Mouse (Mus musculus) liver, embryonic 16.5 days (tissue): ENCODE data around the gene Dnaja3. TPM values are rescaled to one million over a fixed set of nuclear protein-coding genes. Genes with fewer than 3 reads are reported as not detected.

Experiments
- ATAC-seq: fragments of 200-750 bp; cut with Nextera tagmentation; 2 replicates; pipeline ENCODE4 v1.8.0; 2017; ENCODE audit warnings: low read depth, mild to moderate bottlenecking, moderate number of reproducible peaks, moderate library complexity
- H3K27ac ChIP-seq: fragments of 300-500 bp; sonication (generic); 2 replicates; pipeline ENCODE4 v1.5.1; 2014; ENCODE audit warnings: mild to moderate bottlenecking, low read length
- H3K27me3 ChIP-seq: fragments of 300-500 bp; sonication (generic); 2 replicates; pipeline ENCODE4 v1.6.1; 2014; ENCODE audit warnings: low read depth, low read length, mixed read lengths; ENCODE audit not compliant: control insufficient read depth, insufficient read depth
- H3K36me3 ChIP-seq: fragments of 300-500 bp; sonication (generic); 2 replicates; pipeline ENCODE4 v1.6.1; 2014; ENCODE audit warnings: mild to moderate bottlenecking; ENCODE audit not compliant: control insufficient read depth, insufficient read depth
- H3K4me1 ChIP-seq: fragments of 300-500 bp; sonication (generic); 2 replicates; pipeline ENCODE4 v1.6.1; 2014; ENCODE audit warnings: low read depth, low read length, mixed read lengths; ENCODE audit not compliant: control insufficient read depth
- H3K4me2 ChIP-seq: fragments of 300-500 bp; sonication (generic); 2 replicates; pipeline ENCODE4 v1.6.1; 2014; ENCODE audit warnings: low read depth, low read length, mixed read lengths
- H3K4me3 ChIP-seq: fragments of 300-500 bp; sonication (generic); 2 replicates; pipeline ENCODE4 v1.5.1; 2014; ENCODE audit warnings: low read depth, mild to moderate bottlenecking, low read length
- H3K9ac ChIP-seq: fragments of 300-500 bp; sonication (generic); 2 replicates; pipeline ENCODE4 v1.6.1; 2014; ENCODE audit warnings: low read depth, low read length
- H3K9me3 ChIP-seq: fragments of 300-500 bp; sonication (generic); replicated peaks from 2 replicates; pipeline ENCODE4 v1.6.1; 2016; ENCODE audit warnings: low read length; ENCODE audit not compliant: control insufficient read depth
- WGBS: fragments of 180-500 bp; shearing (Covaris S2); extraction: QIAGEN DNeasy Blood & Tissue Kit; methylation state at CpG from one replicate; pipeline ENCODE4 v1.1.7; 2014; ENCODE audit not compliant: insufficient replicate concordance; 5-methylcytosine and 5-hydroxymethylcytosine counted together
- polyA plus RNA-seq: library from polyadenylated mRNA; unstranded; fragments of >200 nt; fragmentation: Nextera tagmentation; extraction: Ambion mirVana; gene quantifications from 2 replicates; pipeline ENCODE4 v1.2.1, GENCODE M21; 2015

Gene Dnaja3
- polyA plus RNA-seq, 1 experiment from 2014 or later = 46.5 TPM

DNA sequence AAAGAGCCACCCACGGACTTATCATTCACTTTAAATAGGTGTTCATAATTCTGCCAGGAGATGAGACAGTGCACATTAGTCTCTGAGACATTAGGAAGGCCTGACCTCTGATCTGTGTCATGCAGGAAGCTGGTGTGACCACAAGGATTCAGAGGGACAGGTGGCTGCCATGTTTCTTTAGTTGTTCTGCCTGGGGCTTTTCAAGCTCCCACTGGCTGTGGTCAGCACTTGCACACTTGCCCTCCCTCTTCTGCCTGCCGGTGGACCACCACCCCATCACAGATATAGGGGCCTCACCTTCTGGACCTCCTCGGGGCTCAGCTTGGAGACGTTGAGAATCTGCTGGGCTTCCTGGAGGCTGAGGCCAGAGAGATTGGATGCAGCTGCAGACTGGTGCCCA is 23.0 kb upstream of the Dnaja3 start:
- H3K9me3 ChIP-seq = no peaks in the 10 kb centered on the region
- no peaks in the 10 kb centered on the region for H3K27me3 ChIP-seq
- no peaks in the 10 kb centered on the region; the same call in 1 of the 2 replicates for H3K36me3 ChIP-seq
- no peak overlapping the region for H3K9ac ChIP-seq
- H3K27ac ChIP-seq = no peak overlapping the region
- H3K4me3 ChIP-seq = no peak overlapping the region
- 67% methylated on average over 4 of the region's 4 CpGs for WGBS
- no peak for ATAC-seq
- H3K4me2 ChIP-seq = no peak overlapping the region
- H3K4me1 ChIP-seq = peaks cover 3% of the 10 kb centered on the region

DNA sequence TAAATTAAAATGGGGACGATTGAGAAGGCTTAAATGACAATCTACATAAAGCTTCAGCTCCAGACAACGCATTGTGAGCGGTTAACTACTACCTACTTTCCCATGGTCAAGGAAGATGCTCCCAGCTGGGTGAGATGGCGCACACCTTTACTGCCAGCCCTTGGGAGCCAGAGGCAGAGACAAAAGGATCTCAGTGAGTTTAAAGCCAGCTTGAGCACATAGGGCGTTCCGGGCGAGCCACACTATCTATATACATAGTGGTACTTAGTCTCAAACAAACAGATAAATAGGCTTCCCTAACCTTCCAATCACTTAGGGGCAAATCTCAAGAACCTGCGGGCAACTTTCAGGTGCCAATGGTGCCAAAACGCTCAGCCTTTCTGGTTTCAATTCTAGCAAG is 15.7 kb upstream of the Dnaja3 start:
- peak overlapping the region; percentile 74 for H3K4me2 ChIP-seq
- H3K27me3 ChIP-seq = no peaks in the 10 kb centered on the region
- peak overlapping the region; percentile 87 for H3K9ac ChIP-seq
- H3K4me3 ChIP-seq = peak overlapping the region; percentile 81
- WGBS = 14% methylated on average over 9 of the region's 9 CpGs
- no peaks in the 10 kb centered on the region for H3K9me3 ChIP-seq
- H3K27ac ChIP-seq = peak overlapping the region; percentile 85
- peak; percentile 50 for ATAC-seq
- H3K4me1 ChIP-seq = peaks cover 20% of the 10 kb centered on the region
- H3K36me3 ChIP-seq = no peaks in the 10 kb centered on the region

DNA sequence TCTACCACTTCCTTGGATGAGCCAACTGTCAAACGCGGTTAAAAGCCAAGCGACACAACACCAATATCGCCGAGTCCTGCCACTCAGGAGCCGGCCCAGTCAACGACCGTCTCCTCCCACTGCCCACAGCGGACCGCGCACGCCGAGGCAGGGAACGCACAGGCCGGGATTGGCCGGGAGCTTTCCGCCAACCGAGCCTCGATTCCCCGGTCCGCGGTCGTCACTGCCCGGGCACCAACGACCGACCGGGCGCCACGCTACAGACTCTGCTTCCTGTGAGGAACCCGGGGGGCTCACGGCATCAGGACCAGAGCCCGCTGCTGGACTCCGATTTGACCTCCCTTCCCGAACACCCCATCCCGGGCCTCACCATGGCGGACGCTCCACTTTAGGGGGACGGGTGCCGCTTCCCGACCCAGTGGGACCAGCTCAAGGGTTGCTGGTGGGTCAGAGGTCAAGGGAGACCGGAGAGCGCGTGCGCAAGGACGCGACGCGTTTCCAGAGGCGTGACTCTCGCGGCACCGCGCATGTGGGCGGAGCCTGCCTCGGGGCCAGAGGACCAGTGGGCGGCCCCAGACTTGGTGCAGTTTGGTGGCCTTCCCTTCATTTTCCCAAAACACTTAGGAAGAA is 15.2 kb upstream of the Dnaja3 start, which contains the start of gene Pam16:
Gene Pam16 (minus strand): TSS at position 508 of the 630 bp plus-strand sequence.
- no peaks in the 10 kb centered on the region for H3K27me3 ChIP-seq

DNA sequence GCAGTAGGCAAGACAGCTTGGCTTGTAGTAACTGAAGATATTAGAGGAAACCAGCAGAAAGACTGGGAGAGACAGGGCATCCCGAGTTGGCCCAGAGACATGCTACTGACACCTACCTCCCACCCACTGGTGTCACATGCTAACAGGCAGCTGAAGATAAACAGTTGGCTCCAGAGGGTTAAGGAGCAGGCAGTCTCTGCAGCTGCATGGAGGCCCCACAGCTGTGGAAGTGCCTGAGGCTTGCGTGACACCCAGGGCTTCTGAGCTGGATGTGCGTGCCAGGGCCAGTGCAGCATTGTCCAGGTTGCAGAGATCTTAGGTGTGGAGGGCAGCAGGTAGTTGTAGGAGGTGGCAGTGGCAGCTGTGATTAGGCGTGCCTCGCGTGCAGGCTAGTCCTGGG is 12.7 kb upstream of the Dnaja3 start:
- H3K4me3 ChIP-seq = no peak overlapping the region

More for the DNA sequence above, 15.2 kb upstream of the Dnaja3 start, which contains the start of gene Pam16:
- Histone ChIP-seq H3K36me3 (no peaks in the 10 kb centered on the region; the same call in 1 of the 2 replicates), H3K4me3 (peak within 1 kb of the TSS; percentile 81), H3K4me2 (peak within 1 kb of the TSS; percentile 74), H3K9me3 (no peaks in the 10 kb centered on the region), H3K27ac (peak within 1 kb of the TSS; percentile 85), H3K9ac (peak within 1 kb of the TSS; percentile 87), H3K4me1 (peaks cover 20% of the 10 kb centered on the region)
- under 1% methylated on average over 56 of the region's 56 CpGs for WGBS
- ATAC-seq = peak; percentile 92

DNA sequence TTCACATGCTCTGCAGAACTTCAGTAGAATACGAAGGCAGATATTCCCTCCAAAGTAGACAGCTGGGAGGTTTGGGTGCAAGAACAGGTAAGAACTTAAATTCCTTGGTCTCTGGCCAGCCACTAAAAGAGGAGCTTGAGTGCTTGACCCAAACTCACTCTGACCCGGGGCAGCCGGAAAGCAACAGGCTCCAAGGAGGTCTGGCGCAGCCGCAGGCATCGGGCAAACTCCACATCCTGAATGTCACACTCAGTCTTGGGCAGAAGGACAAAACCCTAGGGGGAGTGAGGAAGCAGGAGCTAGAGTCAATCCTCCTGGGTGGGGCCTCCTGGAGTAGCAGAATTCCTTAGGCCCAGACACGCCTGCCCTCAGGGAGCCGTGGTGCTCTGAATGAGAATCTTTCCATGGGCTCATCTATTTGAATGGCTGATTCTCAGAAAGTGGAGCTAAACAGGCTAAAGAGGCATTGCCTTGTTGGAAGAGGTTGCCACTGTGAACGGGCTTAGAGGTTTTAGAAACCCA is 10.8 kb upstream of the Dnaja3 start:
- ATAC-seq = no peak
- Histone ChIP-seq H3K4me2 (no peak overlapping the region), H3K4me1 (peaks cover 6% of the 10 kb centered on the region), H3K9me3 (no peaks in the 10 kb centered on the region), H3K27ac (no peak overlapping the region), H3K9ac (no peak overlapping the region), H3K27me3 (no peaks in the 10 kb centered on the region), H3K4me3 (no peak overlapping the region), H3K36me3 (no peaks in the 10 kb centered on the region; the same call in none of the 2 replicates)
- WGBS = 80% methylated on average over 9 of the region's 9 CpGs

More for the DNA sequence above, 12.7 kb upstream of the Dnaja3 start:
- ATAC-seq = no peak
- Histone ChIP-seq H3K27ac (no peak overlapping the region), H3K36me3 (no peaks in the 10 kb centered on the region; the same call in 1 of the 2 replicates), H3K4me1 (peaks cover 17% of the 10 kb centered on the region), H3K9me3 (no peaks in the 10 kb centered on the region), H3K4me2 (no peak overlapping the region), H3K9ac (no peak overlapping the region), H3K27me3 (no peaks in the 10 kb centered on the region)
- WGBS = 81% methylated on average over 6 of the region's 6 CpGs

DNA sequence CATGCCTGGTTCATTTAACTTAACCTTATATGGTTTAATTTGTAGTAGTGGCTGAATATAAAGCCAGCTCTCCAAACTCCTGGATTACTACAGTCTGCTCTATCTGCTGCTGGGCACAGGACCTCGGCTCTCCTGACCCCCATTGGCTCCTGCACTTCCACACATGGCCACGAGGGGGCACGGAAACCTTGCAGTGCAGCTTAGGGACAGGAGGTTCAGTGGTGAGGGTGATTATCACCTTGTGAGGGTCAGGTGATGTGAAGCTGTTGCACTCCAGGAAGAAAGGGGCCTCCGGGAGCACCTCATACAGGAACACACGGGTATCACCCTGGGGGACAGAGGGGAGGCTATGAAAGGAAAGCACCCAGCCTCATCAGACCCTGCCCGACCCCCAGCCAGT is 9.8 kb upstream of the Dnaja3 start:
- ATAC-seq = peak; percentile 43
- H3K27ac ChIP-seq = no peak overlapping the region
- no peak overlapping the region for H3K9ac ChIP-seq
- H3K9me3 ChIP-seq = no peaks in the 10 kb centered on the region
- no peaks in the 10 kb centered on the region; the same call in none of the 2 replicates for H3K36me3 ChIP-seq
- no peak overlapping the region for H3K4me2 ChIP-seq
- peaks cover 4% of the 10 kb centered on the region for H3K4me1 ChIP-seq
- H3K27me3 ChIP-seq = no peaks in the 10 kb centered on the region
- 19% methylated on average over 6 of the region's 6 CpGs for WGBS
- no peak overlapping the region for H3K4me3 ChIP-seq

DNA sequence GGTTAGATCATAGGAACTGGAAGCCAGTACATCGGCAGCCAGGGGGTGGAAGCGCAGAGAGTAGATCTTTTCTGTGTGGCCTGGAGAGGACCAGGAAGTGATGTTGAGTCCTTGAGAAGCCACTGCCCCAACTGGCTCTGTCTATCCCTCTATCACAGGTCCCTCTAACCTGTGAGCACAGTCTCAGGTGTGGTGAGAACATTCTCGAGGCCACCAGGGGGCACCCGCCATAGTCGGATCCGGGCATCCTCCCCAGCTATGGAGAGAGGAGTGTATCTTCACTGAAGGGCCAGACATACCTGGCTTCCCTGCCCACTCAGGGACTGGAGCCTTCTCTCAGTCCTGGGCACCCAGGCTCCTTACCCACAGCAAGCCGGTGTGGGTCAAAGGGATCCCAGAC is 7.7 kb upstream of the Dnaja3 start:
- Histone ChIP-seq H3K9me3 (no peaks in the 10 kb centered on the region), H3K27me3 (no peaks in the 10 kb centered on the region), H3K27ac (no peak overlapping the region), H3K9ac (no peak overlapping the region), H3K36me3 (no peaks in the 10 kb centered on the region; the same call in none of the 2 replicates), H3K4me1 (peaks cover 5% of the 10 kb centered on the region), H3K4me3 (no peak overlapping the region), H3K4me2 (no peak overlapping the region)
- WGBS = 62% methylated on average over 7 of the region's 7 CpGs
- ATAC-seq = no peak; the same call in 1 of the 2 replicates

DNA sequence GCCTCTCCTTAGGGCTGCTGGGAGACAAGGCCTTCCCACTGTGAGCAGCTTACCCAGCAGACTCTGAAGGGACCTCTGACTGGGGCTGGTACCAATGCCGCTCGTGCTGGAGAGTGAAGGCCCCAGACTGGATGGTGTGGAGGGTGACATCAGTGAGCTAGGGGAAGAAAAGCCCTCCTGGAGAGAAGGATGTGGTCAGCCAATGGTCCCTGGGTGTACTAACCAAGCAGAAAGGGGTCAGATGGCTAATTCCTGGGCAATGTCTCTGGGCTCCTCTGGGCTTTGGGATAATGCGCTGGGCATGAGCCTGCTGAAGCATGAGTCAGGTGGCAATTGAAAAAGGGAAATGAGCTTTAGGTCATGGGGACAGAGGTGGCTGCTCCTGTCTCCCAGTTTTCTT is 6.1 kb upstream of the Dnaja3 start:
- no peaks in the 10 kb centered on the region; the same call in none of the 2 replicates for H3K36me3 ChIP-seq
- H3K9ac ChIP-seq = no peak overlapping the region
- H3K9me3 ChIP-seq = no peaks in the 10 kb centered on the region
- H3K4me1 ChIP-seq = peaks cover 5% of the 10 kb centered on the region
- no peaks in the 10 kb centered on the region for H3K27me3 ChIP-seq
- ATAC-seq = no peak
- no peak overlapping the region for H3K4me3 ChIP-seq
- no peak overlapping the region for H3K4me2 ChIP-seq
- WGBS = 86% methylated on average over 3 of the region's 3 CpGs
- no peak overlapping the region for H3K27ac ChIP-seq

DNA sequence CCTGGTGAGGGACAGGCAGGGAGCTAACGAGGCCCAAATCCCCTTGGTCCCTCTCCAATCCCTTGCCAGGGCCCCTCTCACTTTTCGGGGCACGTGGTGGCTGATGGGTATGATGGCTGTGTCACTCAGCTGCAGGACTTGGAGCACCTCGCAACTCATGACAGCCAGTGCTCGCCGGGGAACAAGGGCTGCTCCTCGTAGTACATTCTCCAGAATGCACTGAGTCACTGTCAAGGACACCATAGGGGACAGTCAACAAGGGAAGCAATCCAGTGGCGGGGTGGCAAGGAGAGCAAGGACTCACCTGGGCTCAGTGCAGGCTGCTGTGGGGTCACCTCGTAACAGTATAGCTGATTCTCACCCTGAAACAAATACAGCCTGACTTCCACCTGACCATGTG is 5.1 kb upstream of the Dnaja3 start:
- Histone ChIP-seq H3K27ac (no peak overlapping the region), H3K4me2 (no peak overlapping the region), H3K4me3 (no peak overlapping the region), H3K4me1 (peaks cover 8% of the 10 kb centered on the region), H3K9ac (no peak overlapping the region), H3K36me3 (no peaks in the 10 kb centered on the region; the same call in 1 of the 2 replicates), H3K9me3 (no peaks in the 10 kb centered on the region), H3K27me3 (no peaks in the 10 kb centered on the region)
- ATAC-seq = no peak
- WGBS = 78% methylated on average over 9 of the region's 9 CpGs
